Mouse (Mus musculus) forebrain, postnatal 0 days (tissue): ENCODE results near the gene Syne1. TPM values are rescaled to one million over a fixed set of nuclear protein-coding genes. Genes with fewer than 3 reads are reported as not detected.

ENCODE experiments used
- ATAC-seq: fragments of 200-750 bp; cut with Nextera tagmentation; 2 replicates; pipeline ENCODE4 v1.8.0; 2017; ENCODE audit warnings: mild to moderate bottlenecking, moderate library complexity
- DNase-seq: peaks from one replicate; pipeline ENCODE4 v3.0.0-alpha.2; 2015
- H3K27ac ChIP-seq: fragments of 300-500 bp; sonication (generic); 2 replicates; pipeline ENCODE4 v1.5.1; 2014; ENCODE audit warnings: low read depth, mild to moderate bottlenecking, antibody characterized with exemption, low read length, moderate library complexity, mixed read lengths
- H3K27me3 ChIP-seq: fragments of 300-500 bp; sonication (generic); 2 replicates; pipeline ENCODE4 v1.6.1; 2014; ENCODE audit warnings: mild to moderate bottlenecking, low read length, mixed read lengths; ENCODE audit not compliant: insufficient read depth
- H3K36me3 ChIP-seq: fragments of 300-500 bp; sonication (generic); 2 replicates; pipeline ENCODE4 v1.6.1; 2014; ENCODE audit warnings: mild to moderate bottlenecking, moderate library complexity; ENCODE audit not compliant: insufficient read depth
- H3K4me1 ChIP-seq: fragments of 300-500 bp; sonication (generic); 2 replicates; pipeline ENCODE4 v1.6.1; 2014; ENCODE audit warnings: antibody characterized with exemption; ENCODE audit not compliant: insufficient read depth
- H3K4me2 ChIP-seq: fragments of 300-500 bp; sonication (generic); 2 replicates; pipeline ENCODE4 v1.6.1; 2014; ENCODE audit warnings: low read depth, mild to moderate bottlenecking, moderate library complexity
- H3K4me3 ChIP-seq: fragments of 300-500 bp; sonication (generic); 2 replicates; pipeline ENCODE4 v1.5.1; 2014; ENCODE audit warnings: low read depth, low read length, mixed read lengths
- H3K9ac ChIP-seq: fragments of 300-500 bp; sonication (generic); 2 replicates; pipeline ENCODE4 v1.6.1; 2014; ENCODE audit warnings: mild to moderate bottlenecking
- H3K9me3 ChIP-seq: fragments of 300-500 bp; sonication (generic); 2 replicates; pipeline ENCODE4 v1.6.1; 2016; ENCODE audit warnings: low read length
- CTCF ChIP-seq: sonication (generic); IDR thresholded peaks from 2 replicates; pipeline ENCODE4 v1.5.1; 2016; ENCODE audit warnings: antibody characterized with exemption, control low read depth, low read depth
- WGBS: fragments of 180-500 bp; shearing (Covaris S2); extraction: QIAGEN DNeasy Blood & Tissue Kit; methylation state at CpG from one replicate; pipeline ENCODE4 v1.1.7; 2014; 5-methylcytosine and 5-hydroxymethylcytosine counted together
- polyA plus RNA-seq: library from polyadenylated mRNA; unstranded; fragments of >200 nt; fragmentation: Nextera tagmentation; extraction: Ambion mirVana; gene quantifications from 2 replicates; pipeline ENCODE4 v1.2.1, GENCODE M21; 2015
- total RNA-seq: library from RNA; depleted of rRNA; stranded (reverse); fragments of >200 nt; gene quantifications from 2 replicates; pipeline ENCODE4 v1.2.3, GENCODE M21; 2014

Gene Syne1
- total and polyA plus RNA-seq, 2 experiments from 2014 or later, result 11.2 to 60.5 TPM

DNA sequence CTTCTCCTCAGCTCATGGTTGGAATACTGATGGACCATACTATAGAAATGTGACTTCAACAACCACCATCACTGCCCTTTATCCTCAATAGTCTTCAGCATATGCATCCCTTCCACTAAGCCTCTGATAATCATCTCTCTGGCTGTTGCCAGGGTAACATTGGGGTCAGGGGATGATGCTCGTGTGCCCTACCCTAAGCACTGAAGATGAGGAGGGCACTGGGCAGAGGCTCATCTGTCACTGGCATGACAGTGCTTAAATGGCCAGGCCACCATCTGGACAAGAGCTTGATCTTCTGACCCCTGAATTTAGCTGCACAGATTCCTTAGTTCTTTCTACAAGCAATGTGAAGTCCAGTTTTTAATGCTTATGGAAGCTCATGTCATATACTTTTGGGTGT is 534.1 kb downstream of the Syne1 start:
- Histone ChIP-seq H3K4me1 (no peaks in the 10 kb centered on the region), H3K27ac (no peak overlapping the region), H3K4me2 (no peak overlapping the region), H3K27me3 (no peaks in the 10 kb centered on the region), H3K9me3 (no peaks in the 10 kb centered on the region), H3K36me3 (0 out of 2 replicates have a peak, but pooled peaks cover 3% of the 10 kb centered on the region), H3K9ac (no peak overlapping the region), H3K4me3 (no peak overlapping the region)
- WGBS, result 81% methylated on average over 1 of the region's 1 CpGs
- TF ChIP-seq CTCF, result no peak
- no peak for ATAC-seq
- DNase-seq, result no peak

- Histone ChIP-seq H3K9ac (no peak overlapping the region), H3K27ac (no peak overlapping the region)
- 96% methylated on average over 1 of the region's 1 CpGs for WGBS
Observed at GRCm38 (mm10) chr10:5014976-5015375, 536.3 kb downstream of the Syne1 start.

DNA sequence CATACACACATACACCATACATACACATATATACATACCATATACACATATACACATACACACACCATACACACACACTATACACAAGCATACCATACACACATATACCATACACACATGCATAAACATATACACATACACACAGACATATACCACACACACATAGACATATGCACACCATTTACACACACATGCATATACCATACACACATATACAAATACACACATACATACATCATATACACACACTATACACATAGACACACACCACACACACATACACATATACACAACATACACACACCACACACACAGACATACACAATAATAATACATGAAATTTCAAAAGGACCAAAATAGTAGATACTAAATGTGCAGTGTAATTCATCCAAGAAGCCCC is 539.3 kb downstream of the Syne1 start:
- no peak for TF ChIP-seq CTCF
- H3K36me3 ChIP-seq, result no peaks in the 10 kb centered on the region
- no peak overlapping the region for H3K4me2 ChIP-seq
- H3K4me3 ChIP-seq, result no peak overlapping the region
- H3K9ac ChIP-seq, result no peak overlapping the region
- no peak for DNase-seq
- H3K9me3 ChIP-seq, result no peaks in the 10 kb centered on the region
- no peaks in the 10 kb centered on the region for H3K27me3 ChIP-seq
- no peak overlapping the region for H3K27ac ChIP-seq
- ATAC-seq, result no peak
- no peaks in the 10 kb centered on the region for H3K4me1 ChIP-seq

More at GRCm38 (mm10) chr10:5014976-5015375, 536.3 kb downstream of the Syne1 start:
- TF ChIP-seq CTCF, result no peak
- no peaks in the 10 kb centered on the region for H3K4me1 ChIP-seq
- DNase-seq (no peak), ATAC-seq (no peak)
- H3K4me3 ChIP-seq, result no peak overlapping the region
- no peak overlapping the region for H3K4me2 ChIP-seq
- no peaks in the 10 kb centered on the region for H3K36me3 ChIP-seq
- H3K9me3 ChIP-seq, result no peaks in the 10 kb centered on the region
- H3K27me3 ChIP-seq, result no peaks in the 10 kb centered on the region

DNA sequence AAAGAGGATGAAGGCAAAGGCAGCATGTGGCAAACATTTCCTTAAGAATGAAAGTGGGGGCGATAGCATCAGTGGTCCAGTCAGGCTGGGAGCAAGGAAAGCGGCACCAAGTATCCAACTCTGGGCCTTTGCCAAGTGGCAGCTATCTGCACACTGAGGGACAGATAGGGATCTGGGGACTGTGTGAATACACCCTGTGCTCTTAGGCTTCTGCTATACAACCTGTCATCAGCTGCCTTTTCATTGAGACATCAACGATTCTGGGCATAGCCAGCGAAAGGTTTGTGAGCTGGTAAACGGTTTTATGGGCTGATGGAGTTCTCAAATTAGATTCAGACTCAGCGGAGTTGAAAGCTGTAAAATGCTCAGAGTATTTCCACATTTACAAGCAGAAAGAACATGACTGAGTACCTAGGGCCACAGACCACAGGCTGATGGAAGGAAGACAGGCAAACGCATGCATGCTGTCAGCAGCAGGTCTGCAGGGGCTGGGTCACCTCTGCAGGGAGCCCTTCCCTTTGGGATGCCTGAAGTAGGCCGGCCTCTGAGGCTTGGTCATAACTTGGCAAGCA is 542.4 kb downstream of the Syne1 start:
- DNase-seq, result no peak
- no peak overlapping the region for H3K4me2 ChIP-seq

GRCm38 (mm10) chr10:4996592-4996991 is 554.7 kb downstream of the Syne1 start:
- TF ChIP-seq CTCF, result no peak
- Histone ChIP-seq H3K4me1 (no peaks in the 10 kb centered on the region), H3K27me3 (no peaks in the 10 kb centered on the region), H3K9ac (no peak overlapping the region), H3K4me3 (no peak overlapping the region), H3K4me2 (no peak overlapping the region), H3K9me3 (no peaks in the 10 kb centered on the region), H3K36me3 (no peaks in the 10 kb centered on the region), H3K27ac (no peak overlapping the region)
- no peak for DNase-seq
- no peak for ATAC-seq
- WGBS, result 83% methylated on average over 3 of the region's 3 CpGs

More for the DNA sequence above, 542.4 kb downstream of the Syne1 start:
- Histone ChIP-seq H3K9me3 (no peaks in the 10 kb centered on the region), H3K4me3 (no peak overlapping the region), H3K4me1 (no peaks in the 10 kb centered on the region), H3K36me3 (no peaks in the 10 kb centered on the region), H3K9ac (no peak overlapping the region), H3K27me3 (no peaks in the 10 kb centered on the region), H3K27ac (no peak overlapping the region)
- TF ChIP-seq CTCF, result no peak
- 74% methylated on average over 8 of the region's 8 CpGs for WGBS
- ATAC-seq, result no peak

DNA sequence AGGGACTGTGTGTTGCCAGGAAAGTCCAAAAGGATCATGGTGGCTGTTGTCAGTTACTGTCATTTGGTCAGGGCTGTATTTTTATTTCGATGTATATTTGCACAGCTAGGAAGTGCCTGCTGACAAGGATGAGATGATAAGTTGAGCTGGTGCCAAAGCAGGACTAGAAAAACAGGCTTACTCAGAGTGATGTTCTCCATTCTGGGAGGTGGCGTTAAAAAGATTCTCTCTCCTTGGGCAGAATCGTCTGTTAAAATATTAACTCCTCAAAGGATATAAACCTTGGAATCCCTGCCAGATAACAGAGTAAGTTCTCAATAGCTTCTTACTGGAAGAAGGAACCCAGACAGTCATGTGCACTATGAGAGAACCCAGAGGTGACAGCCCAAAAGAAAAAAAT is 557.5 kb downstream of the Syne1 start:
- no peak for TF ChIP-seq CTCF
- H3K27ac ChIP-seq, result no peak overlapping the region
- H3K9me3 ChIP-seq, result no peaks in the 10 kb centered on the region
- WGBS, result 71% methylated on average over 3 of the region's 3 CpGs
- H3K9ac ChIP-seq, result no peak overlapping the region
- no peak overlapping the region for H3K4me2 ChIP-seq
- H3K36me3 ChIP-seq, result no peaks in the 10 kb centered on the region
- H3K4me3 ChIP-seq, result no peak overlapping the region
- DNase-seq (no peak), ATAC-seq (no peak)
- no peaks in the 10 kb centered on the region for H3K4me1 ChIP-seq
- no peaks in the 10 kb centered on the region for H3K27me3 ChIP-seq

- no peaks in the 10 kb centered on the region for H3K4me1 ChIP-seq
- no peak overlapping the region for H3K27ac ChIP-seq
- H3K36me3 ChIP-seq, result no peaks in the 10 kb centered on the region
- no peaks in the 10 kb centered on the region for H3K27me3 ChIP-seq
- no peak for TF ChIP-seq CTCF
- H3K9me3 ChIP-seq, result no peaks in the 10 kb centered on the region
- WGBS, result 73% methylated on average over 2 of the region's 2 CpGs
- no peak overlapping the region for H3K4me2 ChIP-seq
- no peak overlapping the region for H3K4me3 ChIP-seq
- no peak overlapping the region for H3K9ac ChIP-seq
- ATAC-seq (no peak), DNase-seq (no peak)
Observed at GRCm38 (mm10) chr10:4983919-4984318, 567.4 kb downstream of the Syne1 start.
